ENCODE assay signal across 14 mouse cellular contexts in genomic region chr5:47210542-47210941, GRCm38 (mm10).
"Had no signal": no experiment of that assay in that cellular context is flagged by ENCODE, and none has a peak within 500 bp of the region (broad histone marks: within the 10 kb centered on the region; RNA-seq: fewer than 3 reads in every experiment).

No protein-coding gene starts in this region.

- H3K27me3 ChIP-seq: intestine, embryonic 15.5 days; limb, embryonic 15.5 days; liver, embryonic 12.5 days; neural tube, embryonic 12.5 days had no signal

- H3K27ac ChIP-seq: intestine, embryonic 15.5 days; limb, embryonic 15.5 days; liver, embryonic 12.5 days; neural tube, embryonic 12.5 days had no signal

- H3K4me1 ChIP-seq: intestine, embryonic 15.5 days; limb, embryonic 15.5 days; liver, embryonic 12.5 days; neural tube, embryonic 12.5 days had no signal

- H3K36me3 ChIP-seq: intestine, embryonic 15.5 days; limb, embryonic 15.5 days; liver, embryonic 12.5 days; neural tube, embryonic 12.5 days had no signal

- H3K4me3 ChIP-seq: intestine, embryonic 15.5 days; limb, embryonic 15.5 days; liver, embryonic 12.5 days; myocyte; neural tube, embryonic 12.5 days had no signal

- H3K4me2 ChIP-seq: intestine, embryonic 15.5 days; limb, embryonic 15.5 days; liver, embryonic 12.5 days; lung, embryonic 14.5 days; neural tube, embryonic 12.5 days had no signal

- DNase-seq: kidney, adult 18-20 months; kidney, postnatal 10 days; lung, embryonic 14.5 days; lung, postnatal 10 days; lung, postnatal 4 days; right cerebral cortex, postnatal 4 days; spleen, adult 18-20 months; thymus, adult 18-20 months; thymus, postnatal 14 days had no signal

- ATAC-seq: intestine, embryonic 15.5 days; liver, embryonic 12.5 days had no signal

- H3K9me3 ChIP-seq: intestine, embryonic 15.5 days; limb, embryonic 15.5 days; liver, embryonic 12.5 days; neural tube, embryonic 12.5 days had no signal

- H3K9ac ChIP-seq: intestine, embryonic 15.5 days; limb, embryonic 15.5 days; liver, embryonic 12.5 days; lung, embryonic 14.5 days; neural tube, embryonic 12.5 days had no signal
